Mouse (Mus musculus) kidney, postnatal 14 days (tissue): ENCODE results near the gene 4930558K02Rik.

ENCODE experiments used
- DNase-seq: peaks from one replicate; pipeline ENCODE4 v3.0.0; 2022; ENCODE audit warnings: mixed read lengths

The 4930558K02Rik gene

DNA sequence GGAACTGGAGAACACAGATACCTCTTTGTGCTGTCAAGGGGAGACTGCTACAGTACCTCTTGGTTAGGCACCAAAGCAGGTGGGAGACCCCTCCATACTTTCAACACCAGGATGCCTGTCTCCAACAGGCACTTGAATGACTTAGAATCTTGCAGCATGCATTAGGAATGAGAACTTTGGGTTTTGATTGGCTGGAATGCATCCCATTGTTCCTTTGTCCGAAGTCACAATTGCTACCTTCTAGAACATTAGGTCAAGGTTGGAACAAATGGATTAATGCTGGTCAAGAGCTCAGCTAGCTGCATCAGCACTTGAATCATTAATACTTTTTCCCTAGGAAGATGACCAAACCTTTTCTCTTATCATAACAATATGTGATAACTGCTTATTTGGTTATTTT is at the start of gene 4930558K02Rik:
TSS of gene 4930558K02Rik (minus strand) at position 101 of the 400 bp plus-strand sequence.
- DNase-seq, result no peak

DNA sequence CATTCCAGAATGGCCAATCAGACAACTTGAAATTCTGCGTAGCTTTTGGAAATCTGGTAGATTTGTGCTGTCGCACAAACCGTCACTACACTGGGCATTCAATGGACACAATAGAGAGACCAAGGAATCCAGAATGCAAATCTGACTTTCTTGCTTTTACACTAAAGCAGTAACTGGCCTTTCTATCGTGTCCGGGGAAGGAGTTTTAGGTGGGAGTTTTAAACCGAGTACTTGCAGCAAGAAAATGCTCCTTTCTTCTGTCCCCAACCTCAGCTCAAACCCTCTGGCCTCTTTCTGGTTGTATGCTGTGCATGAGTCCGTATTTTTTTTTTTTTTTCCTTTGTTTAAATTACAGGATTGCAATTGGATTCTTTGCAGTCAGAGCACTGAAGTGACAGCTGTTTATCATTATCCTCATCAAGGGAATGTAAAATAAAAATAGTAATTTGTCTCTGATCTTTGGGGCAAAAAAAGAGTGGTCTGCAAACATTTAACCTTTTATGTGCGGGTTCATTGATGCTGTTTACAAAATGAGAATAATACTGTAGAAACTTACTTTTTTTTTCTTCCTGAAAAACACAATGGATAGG is 44.3 kb upstream of the 4930558K02Rik start:
- no peak for DNase-seq

DNA sequence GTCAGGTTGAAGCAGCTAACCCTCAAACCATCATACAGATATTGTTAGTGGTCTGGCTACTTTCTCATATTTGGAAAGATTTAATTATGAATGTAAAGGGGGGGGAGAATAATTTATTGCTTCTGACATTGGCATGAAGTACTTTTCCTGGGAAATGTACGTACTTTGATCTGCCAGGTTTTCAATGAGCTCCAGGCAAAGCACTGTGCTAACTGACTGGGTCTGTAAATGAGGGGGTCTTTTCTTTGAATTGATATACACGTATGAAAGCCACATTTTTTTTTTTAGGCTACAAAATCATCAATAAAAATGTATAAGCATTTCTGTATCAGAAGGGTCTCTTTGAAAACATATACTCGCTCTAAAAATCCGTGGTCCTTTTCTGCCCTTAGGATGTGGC is 41.3 kb upstream of the 4930558K02Rik start:
- no peak for DNase-seq

DNA sequence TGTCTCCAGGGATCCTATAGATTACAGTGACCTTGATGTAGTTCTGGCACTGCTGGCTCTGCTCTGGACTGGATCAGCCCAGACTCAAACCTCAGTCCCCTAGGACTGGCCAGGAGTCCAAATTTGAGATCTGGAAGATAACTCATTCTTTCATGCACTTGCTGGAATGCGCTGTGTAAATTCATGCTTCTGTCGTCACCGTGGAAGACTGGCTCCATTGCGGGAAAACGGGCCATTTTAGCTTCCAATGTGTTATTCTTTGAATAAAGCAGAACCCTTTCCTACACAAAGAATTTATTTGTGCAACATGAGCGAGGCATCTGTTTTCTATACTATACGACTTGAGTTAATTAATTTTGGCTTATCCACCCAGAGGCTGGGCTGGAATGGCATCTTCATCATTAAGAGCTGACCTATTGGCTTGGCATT is 40.9 kb upstream of the 4930558K02Rik start:
- DNase-seq, result no peak

DNA sequence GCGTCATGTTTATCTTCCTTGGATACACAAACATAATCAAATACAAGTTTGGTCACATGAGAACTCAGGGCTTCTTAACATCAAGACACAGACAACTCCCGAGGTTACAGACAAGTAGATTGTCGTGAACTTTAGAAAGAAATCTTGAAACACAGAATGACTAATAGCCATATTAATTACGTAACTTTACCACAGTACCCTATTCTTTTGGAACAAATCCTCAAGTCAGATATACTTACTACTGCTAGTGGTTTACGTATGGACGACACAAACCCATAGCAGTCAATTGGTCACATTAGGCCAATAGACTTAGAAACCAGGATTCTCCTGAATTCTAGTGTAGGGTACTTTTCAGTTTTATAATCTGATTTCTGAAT is 39.2 kb upstream of the 4930558K02Rik start:
- DNase-seq, result no peak

DNA sequence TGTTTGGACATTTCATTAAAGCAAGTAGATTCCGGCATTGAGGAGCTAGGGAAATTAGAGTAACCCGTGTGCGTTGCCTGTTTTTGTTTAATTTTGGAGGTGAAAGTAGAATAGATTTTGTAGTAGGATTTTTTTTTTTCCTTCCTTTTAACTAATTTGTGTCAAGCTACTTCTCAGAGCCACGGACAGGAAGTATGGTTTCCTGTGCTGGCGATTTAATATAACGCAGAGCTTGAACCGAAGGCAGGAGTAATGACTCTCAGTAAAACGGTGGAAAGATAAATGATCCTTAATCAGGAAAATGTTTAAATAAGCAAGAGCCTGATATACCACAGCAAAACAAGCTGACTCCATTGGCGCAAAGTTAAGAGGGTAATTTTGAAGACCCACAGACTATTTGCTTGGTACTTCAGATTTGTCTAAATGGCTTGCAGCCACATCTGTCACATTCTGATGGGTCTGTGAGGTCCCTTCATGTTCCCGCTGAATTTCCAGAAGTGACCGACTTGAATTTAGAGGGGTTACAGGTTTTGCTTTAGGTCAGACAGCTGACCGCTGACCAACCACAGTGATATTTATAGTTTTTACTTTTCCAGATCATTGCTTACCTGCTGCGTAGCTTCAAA is 38.7 kb upstream of the 4930558K02Rik start:
- no peak for DNase-seq

DNA sequence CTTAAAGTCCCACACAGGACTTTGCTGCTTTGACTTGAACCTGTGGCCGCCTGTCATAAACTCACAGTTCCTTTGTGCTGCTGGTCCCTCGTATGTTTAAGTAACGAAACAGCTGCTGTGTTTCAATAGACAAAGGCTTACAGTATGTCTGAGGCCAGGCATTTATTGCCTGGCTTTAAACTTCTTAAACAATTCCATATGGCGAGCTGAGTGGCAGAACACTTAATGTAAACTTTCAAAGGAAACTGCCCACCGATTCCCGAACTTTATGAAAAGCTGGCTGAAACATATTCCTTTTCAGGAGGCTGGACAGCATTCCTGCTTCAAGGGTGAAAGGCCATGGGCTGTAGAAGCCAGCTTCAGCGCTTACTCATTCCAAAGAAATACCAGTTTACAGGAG is 37.5 kb upstream of the 4930558K02Rik start:
- DNase-seq, result no peak

DNA sequence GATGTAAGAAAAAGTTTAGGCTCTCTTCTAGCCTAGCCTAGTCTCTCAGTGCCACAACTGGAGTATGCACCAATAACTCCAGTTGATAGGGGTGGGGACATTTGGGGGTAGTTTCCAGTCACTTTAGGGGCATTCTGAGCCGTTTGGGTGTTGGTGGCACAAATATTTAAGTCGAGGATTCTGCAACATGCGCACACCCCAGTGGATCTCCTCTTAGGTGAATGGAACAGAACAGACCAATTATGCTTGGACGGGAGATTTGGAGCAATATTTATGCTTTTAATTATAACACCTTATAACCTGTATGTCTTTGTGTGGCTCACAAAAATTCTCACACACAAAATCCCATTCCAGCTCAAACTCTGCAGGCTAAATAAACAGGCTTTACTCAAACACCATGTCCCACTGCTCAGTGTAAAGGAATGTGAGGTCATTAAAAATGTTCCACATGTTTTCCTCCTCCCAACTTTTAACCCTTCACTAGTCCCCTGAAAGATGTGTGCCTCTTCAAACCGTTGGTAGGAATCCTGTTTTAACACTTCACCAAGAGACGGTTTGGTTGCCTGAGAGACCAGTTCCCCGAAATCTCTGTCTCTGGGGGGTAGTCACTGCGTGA is 35.9 kb upstream of the 4930558K02Rik start:
- no peak for DNase-seq

DNA sequence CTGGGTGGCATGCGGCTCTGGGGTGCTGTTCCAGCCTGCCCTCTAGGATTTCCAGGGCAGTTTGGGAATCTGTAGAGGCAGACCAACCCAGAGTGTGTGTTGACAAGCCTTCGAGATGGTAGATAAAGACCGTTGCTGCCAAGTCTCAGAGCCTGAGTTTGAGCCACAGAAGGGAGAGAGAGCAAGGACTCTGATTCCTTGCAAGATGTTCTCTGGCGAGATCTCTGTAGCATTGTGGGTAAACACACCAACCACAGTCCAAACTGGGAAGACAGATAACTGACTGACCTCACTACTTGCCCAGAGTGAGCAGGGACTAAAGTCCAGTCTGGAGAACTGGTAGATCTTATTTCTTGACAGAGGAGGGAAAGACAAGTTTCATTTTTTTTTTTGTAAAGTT is 34.1 kb upstream of the 4930558K02Rik start:
- DNase-seq, result no peak

DNA sequence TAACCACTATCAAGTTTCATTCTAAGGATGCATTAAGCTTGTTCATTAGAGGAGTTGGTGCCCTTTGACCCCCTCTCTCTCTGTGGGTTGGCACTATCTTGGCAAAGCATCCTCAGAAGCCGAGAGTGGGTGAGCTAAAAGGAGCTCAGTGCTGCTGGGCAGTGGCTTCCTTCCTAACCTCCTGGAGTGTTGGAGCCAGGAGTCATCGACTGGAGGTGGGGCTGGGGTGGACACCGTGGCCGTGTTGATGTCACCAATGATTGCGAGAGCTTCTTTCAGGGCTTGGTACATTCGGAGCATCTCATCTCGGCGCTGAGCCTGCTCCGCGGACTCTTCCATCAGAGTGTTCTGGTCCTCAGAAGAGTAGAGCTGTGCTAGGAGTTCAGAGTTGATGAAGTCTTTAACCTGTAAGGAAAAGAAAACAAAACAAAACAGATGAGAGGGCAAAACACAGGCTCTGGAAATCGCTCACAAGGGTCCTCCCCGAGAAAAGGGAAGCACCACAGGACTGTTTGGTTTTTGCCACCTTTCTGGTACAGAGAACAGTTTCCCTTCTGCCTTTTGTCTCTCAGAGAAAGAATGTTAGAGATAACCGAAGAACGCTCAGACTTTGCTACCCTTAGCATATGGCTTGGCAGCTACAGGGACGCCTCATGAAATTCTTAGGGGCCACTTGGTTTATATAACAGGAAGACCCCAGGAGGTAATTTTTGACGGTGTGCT is 32.2 kb upstream of the 4930558K02Rik start:
- DNase-seq, result no peak

DNA sequence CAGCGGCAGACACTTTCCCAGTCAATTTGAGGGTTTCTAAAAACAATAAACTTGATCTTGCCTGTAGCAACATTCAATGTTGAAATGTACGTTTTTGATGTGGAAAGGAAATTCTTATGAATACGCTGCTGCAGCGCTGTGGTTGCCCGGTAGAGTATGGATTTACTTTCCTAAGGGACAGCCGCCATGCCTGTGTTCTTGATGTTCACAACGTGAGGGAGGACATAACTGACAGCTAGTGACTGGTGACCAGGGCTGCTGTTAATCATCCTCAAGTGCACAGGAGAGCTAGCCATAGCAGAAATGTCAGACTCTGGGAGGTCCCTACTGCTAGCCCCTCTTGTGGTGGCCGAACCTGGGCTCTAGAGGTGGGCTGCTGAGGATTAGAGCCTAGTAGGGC is 29.6 kb upstream of the 4930558K02Rik start:
- no peak for DNase-seq

DNA sequence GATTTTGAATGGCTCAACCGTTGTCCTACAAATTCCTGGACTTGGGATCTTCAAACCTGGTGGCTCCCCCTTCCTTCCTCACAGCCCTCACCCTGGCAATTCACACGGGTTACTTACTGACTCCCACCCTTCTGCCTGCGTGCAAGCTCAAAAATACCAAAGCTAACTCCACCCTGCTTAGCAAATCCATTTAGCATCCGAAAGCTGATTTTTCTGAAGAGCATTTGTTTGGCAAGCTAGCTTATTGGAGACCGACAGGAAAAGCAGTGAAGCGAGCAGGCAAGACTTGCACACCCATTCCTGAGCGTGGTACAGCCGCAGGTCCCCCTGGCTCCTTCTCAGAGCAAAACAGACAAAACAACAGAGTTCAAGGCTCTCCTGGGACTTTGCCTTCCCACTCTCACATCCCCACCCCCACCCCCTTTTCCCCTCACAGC is 29.2 kb upstream of the 4930558K02Rik start:
- DNase-seq, result no peak

DNA sequence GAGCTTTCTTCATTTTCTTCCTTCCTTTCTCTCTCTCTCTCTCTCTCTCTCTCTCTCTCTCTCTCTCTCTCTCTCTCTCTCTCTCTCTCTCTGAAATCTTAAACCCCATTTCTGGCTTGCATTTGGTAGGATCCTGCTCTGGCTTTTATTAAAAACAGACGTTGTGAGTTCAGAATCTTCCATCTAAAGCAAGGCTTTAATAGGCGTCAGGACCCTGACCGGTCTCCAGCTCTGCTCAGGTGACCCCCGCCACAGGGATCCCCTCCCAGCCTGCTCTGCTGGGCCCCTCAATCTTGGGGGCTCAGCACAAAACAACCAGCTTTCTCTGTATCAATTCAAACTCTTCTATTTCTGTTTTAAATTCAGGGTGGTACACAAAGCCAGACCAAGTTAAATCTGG is 28.8 kb upstream of the 4930558K02Rik start:
- no peak for DNase-seq

DNA sequence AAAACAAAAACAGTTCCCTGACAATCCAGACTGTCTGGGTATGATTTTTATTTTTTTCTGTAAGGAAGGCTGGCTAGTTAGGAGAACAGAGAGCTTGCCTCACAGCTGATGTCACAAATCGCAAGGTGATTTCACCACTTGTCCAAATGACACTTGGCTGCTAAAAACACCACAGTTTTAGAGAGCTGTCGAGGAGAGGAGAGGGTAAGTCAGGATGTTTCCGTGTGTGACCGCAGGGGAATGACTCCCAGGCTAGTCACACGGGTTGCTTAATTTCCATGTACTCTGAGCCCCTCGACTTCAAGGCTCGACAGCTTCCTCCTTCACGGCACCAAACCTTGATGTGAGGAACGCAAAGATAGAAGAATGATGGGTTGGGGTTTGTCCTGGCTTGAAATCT is 26.7 kb upstream of the 4930558K02Rik start:
- DNase-seq, result no peak

DNA sequence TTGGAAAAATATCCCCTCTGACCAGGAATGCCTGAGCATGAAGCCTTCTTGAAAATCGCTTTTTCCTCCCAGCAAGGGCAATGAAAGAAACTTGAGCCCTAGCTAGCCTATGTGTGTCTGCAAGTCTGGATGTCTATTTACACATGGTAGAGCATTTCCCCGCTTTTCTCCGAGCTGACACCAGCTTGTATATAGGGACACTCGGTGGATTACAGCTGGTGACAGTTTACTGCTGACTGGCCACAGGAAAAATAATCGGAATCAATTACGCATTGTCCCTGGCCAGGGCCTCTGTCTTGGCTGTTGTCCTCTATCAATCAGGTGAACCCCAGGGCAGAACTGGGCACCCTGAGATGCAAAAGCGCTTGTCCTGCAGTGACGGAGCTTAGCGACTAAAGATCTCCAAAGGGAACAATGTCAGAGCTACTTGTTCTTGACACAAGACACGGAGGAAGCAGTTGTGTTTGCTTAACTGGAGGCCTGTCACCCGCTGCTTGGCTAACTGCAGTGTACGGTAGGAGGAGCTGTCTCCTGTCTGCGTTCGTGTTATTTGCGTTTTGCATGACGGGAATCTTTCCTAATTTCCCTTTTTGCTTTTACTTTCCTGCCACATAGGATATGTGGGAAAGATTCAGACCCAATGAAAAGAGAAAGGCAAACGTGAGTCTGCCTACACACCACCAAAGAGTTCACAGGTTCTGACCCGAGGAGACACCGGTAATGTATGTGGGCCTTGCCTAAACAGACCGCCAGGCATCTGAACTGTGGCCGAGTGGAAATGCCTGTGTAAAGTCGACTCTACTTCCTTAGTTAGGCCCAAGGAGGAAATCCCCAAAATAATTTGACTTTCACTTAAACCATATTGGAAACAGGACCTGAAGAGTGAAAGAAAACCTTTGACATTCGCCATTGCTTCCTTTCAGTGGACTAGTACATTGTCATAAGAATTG is 25.7 kb upstream of the 4930558K02Rik start:
- DNase-seq, result peak; percentile 71

DNA sequence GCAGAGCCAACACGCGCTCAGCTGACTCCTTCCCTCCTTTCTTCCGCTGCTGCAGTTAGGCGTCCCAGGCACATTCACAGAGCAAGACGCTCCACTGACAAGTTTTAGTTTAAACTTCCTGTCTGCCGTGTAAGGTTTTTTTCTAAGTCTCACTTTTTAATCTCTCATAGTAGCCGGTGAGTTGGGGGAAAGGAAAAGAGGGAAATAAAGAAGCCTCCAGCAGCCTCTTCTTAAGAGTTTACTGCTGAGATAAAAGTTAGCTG is 25.0 kb upstream of the 4930558K02Rik start:
- DNase-seq, result no peak

DNA sequence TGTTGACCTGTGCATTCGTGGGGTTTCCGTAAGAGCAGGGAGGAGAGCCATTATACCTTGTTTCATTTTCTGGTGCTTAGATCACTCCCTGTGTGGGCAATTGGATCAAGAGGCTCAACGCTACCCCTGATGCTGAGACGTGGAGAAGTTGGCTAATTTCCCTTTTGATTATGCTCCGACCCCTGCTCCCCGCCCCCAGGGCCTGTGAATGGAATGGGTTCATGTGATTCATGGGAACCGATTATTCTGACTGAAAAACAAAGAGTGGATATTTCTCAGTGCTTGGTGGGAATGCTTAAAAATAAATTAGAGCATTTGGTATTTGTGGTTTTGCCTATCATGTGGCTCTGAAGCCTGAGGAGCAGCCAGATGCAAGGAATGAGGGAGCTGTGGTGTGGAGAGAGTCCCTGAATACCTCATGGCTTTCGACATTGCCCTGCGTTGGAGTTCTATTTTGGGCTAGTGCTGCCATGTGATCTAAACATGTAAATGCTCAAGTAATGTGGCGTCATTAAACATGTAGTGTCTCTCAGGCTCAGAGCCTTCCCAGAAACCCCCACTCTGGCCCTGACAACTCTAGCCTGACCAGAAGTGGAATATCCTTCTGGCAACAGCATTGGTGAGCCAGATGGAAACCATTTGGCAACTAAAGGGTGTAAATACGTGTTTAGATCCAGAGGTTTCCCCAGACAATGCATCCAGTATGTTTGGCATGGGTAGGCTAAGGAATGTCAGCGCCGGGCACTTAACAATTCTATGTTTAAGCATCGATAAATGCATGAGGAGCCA is 24.5 kb upstream of the 4930558K02Rik start:
- no peak for DNase-seq

DNA sequence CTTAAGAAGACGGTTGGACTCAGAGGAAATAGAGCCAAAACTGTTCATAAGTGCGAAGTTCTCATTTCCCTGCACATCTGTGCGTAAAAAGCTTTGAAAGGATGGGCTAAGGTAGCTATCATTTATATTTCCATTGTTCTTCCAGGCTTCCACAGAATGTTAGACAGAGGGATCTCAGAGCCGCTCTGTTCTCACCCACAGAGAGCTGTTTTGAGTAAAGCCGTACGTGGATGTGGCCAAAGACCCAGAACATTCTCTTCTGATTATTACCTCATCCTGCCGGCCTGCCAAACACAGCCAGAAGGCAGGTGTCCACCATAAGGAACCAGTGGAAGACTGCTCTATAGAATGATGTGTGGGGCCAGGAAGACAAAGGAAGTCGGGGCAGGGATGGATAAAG is 21.9 kb upstream of the 4930558K02Rik start:
- DNase-seq, result no peak

DNA sequence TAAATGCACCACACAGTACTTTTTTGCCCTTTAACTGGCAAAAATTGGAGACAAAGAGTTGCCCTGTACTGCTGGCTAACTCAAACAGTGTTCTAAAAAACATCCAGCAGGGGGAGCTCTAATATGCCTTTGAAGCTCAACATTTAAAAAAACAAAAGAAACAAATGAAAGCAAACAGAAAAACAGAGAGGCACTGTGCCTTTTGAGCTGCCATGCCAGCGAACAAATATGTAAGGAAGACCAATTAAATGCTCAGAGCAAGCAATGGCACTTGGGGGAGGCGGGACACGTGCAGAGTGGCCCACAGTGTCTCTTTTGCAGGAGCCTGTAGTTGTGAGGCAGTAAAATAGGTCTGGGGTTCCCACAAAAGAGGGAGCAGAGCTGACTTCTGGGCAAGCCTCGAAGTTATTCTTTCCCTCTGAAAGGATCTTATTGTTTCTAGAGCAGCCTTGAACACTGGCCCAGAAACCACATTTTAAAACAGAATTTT is 20.5 kb upstream of the 4930558K02Rik start:
- DNase-seq, result peak; percentile 70

DNA sequence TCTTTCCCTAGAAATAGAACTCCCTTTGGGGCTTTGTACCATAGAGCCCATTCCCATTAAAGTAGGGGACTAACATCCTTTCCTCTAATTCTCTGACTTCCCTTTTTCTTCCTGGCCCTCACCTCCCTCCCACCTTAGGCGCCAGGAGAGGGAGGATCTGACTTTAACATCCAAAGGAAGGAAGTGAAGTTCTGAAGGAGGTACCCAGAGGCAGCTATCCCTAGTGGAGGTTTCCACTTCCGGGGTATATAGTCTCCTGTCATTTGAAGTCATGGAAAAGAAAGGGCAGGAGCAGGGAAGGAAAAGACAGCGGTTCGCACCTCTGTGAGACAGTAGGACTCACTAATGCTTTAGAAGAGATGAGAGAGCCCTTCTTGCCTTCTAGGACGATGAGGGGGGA is 19.9 kb upstream of the 4930558K02Rik start:
- DNase-seq, result no peak

DNA sequence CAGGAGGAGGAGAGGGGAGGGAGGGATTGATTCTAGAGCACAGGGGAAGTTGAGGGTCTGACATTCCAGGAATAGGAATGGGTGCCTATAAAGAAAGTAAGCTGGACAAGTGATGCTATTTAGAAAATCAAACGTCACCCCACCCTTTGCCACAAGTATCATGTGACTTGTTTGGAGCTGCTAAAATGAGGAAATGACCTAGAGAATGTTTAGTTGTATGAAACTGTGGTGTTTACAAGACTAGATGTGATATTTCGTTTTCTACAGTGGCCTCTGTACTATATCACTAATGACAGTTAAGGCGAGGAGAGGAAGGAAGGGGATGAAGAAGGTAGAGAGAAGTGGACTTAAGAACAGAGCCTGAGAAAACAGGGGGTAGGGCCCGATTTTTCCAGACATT is 19.3 kb upstream of the 4930558K02Rik start:
- DNase-seq, result no peak

DNA sequence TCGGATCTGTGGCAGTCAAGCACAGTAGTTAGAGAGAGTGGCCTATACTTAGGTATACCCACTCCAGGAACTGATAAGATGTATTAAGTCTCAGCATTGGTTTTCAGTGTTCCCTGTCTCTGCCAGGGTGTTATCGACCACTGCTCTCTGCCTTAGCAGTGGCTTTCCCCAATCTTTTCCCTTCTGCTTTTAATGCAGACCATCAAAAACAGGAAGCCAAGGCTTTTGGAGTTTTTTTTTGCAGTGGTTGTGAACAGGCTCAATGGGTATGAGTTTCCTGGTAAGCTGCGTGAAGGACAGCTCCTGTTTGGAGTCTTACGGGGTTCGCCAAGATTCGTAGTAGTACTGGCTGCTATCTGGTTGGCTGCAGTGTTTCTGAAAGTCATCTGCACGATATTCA is 13.0 kb upstream of the 4930558K02Rik start:
- DNase-seq, result no peak
